Mouse (Mus musculus) C2C12 (cell line): Measurements from ENCODE around the gene Vmn2r24. TPM values are rescaled to one million over a fixed set of nuclear protein-coding genes. Genes with fewer than 3 reads are reported as not detected.
"Not testable (repeated sequence)": the region's sequence is repeated elsewhere in the genome, so short reads cannot be mapped to it uniquely, and the experiment has no call there.

ENCODE experiments used
- H3K27me3 ChIP-seq: one replicate; pipeline ENCODE4 v1.6.1; 2011; ENCODE audit not compliant: control insufficient read depth, insufficient read depth, insufficient read length
- H3K36me3 ChIP-seq: one replicate; pipeline ENCODE4 v1.6.1; 2011; ENCODE audit not compliant: control insufficient read depth, insufficient read depth
- H3K4me3 ChIP-seq: one replicate; pipeline ENCODE4 v1.5.1; 2011; ENCODE audit warnings: mild to moderate bottlenecking, control low read depth; ENCODE audit not compliant: poor library complexity, insufficient read depth, severe bottlenecking
- H3K79me2 ChIP-seq: one replicate; pipeline ENCODE4 v1.6.1; 2011; ENCODE audit not compliant: control insufficient read depth, insufficient read depth
- H3K79me3 ChIP-seq: one replicate; pipeline ENCODE4 v1.6.1; 2011; ENCODE audit warnings: low read depth, control low read depth
- H3ac ChIP-seq: one replicate; pipeline ENCODE3; 2011; ENCODE audit warnings: low read depth; ENCODE audit not compliant: control insufficient read depth, insufficient read length
- CEBPB ChIP-seq: IDR thresholded peaks from one replicate; pipeline ENCODE4 v1.6.1; 2011; ENCODE audit warnings: low read depth, mild to moderate bottlenecking, control low read depth, moderate library complexity
- CTCF ChIP-seq: IDR thresholded peaks from one replicate; pipeline ENCODE4 v1.5.1; 2011; ENCODE audit not compliant: control insufficient read depth, insufficient read depth, insufficient read length
- FOSL1 ChIP-seq: IDR thresholded peaks from one replicate; pipeline ENCODE4 v1.8.0; 2011; ENCODE audit warnings: mild to moderate bottlenecking, low read length; ENCODE audit not compliant: poor library complexity, insufficient read depth, severe bottlenecking
- MAX ChIP-seq: IDR thresholded peaks from one replicate; pipeline ENCODE4 v1.6.1; 2011; ENCODE audit warnings: mild to moderate bottlenecking, control low read depth
- MYOD1 ChIP-seq: IDR thresholded peaks from one replicate; pipeline ENCODE4 v1.6.1; 2011; ENCODE audit warnings: low read depth; ENCODE audit not compliant: control insufficient read depth, insufficient read length
- MYOG ChIP-seq: IDR thresholded peaks from one replicate; pipeline ENCODE4 v1.6.1; 2011; ENCODE audit not compliant: control insufficient read depth, insufficient read length; ENCODE audit errors: extremely low read depth
- USF1 ChIP-seq: IDR thresholded peaks from one replicate; pipeline ENCODE4 v1.6.1; 2011; ENCODE audit warnings: low read depth, mild to moderate bottlenecking, control low read depth, moderate library complexity
- long read RNA-seq, 2 experiments: library from polyadenylated mRNA; unstranded; transcript quantifications; one replicate each; pipeline ENCODE4 v2.0.0; 2019 to 2020
- polyA plus RNA-seq: library from polyadenylated mRNA; unstranded; fragments of >200 nt; fragmentation: generic; extraction: Trizol; gene quantifications from one replicate; pipeline ENCODE4 v1.2.1, GENCODE M21; 2012; ENCODE audit warnings: missing spikeins

The Vmn2r24 gene
- under 0.01 TPM for polyA plus RNA-seq
- long read RNA-seq, experiment 1: 0 reads
- long read RNA-seq, experiment 2: 0 reads

- Histone ChIP-seq H3K27me3 (no peaks in the 10 kb centered on the region), H3K4me3 (no peak within 1 kb of the TSS), H3ac (no peak within 1 kb of the TSS), H3K79me2 (no peaks in the 10 kb centered on the region), H3K79me3 (no peaks in the 10 kb centered on the region), H3K36me3 (no peaks in the 10 kb centered on the region)
- TF ChIP-seq CTCF: no peak
- no peak for TF ChIP-seq CEBPB
- no peak for TF ChIP-seq FOSL1
- TF ChIP-seq MYOD1: no peak
- no peak for TF ChIP-seq MYOG
- no peak for TF ChIP-seq MAX
- TF ChIP-seq USF1: no peak
These were observed at the start of gene Vmn2r24 for GRCm38 (mm10) chr6:123778579-123778978. Gene Vmn2r24 (plus strand): TSS chr6:123778879.

- TF ChIP-seq FOSL1 (no peak), USF1 (no peak), MYOD1 (no peak), MYOG (no peak), CEBPB (no peak), CTCF (no peak)
- Histone ChIP-seq H3K79me2 (no peaks in the 10 kb centered on the region), H3K27me3 (no peaks in the 10 kb centered on the region), H3K79me3 (no peaks in the 10 kb centered on the region), H3K4me3 (no peak overlapping the region), H3ac (no peak overlapping the region), H3K36me3 (no peaks in the 10 kb centered on the region)
These were observed 8.6 kb upstream of the Vmn2r24 start for GRCm38 (mm10) chr6:123770031-123770430.

GRCm38 (mm10) chr6:123784857-123785256, 6.2 kb downstream of the Vmn2r24 start:
- H3K79me2 ChIP-seq: no peaks in the 10 kb centered on the region
- H3K36me3 ChIP-seq: no peaks in the 10 kb centered on the region
- no peaks in the 10 kb centered on the region for H3K27me3 ChIP-seq
- H3ac ChIP-seq: no peak overlapping the region
- no peaks in the 10 kb centered on the region for H3K79me3 ChIP-seq
- no peak overlapping the region for H3K4me3 ChIP-seq
- TF ChIP-seq FOSL1 (no peak), MAX (no peak), MYOG (no peak), CEBPB (no peak), USF1 (no peak), MYOD1 (no peak), CTCF (no peak)

GRCm38 (mm10) chr6:123793746-123794145, 15.1 kb downstream of the Vmn2r24 start:
- H3K4me3 ChIP-seq: no peak overlapping the region
- no peaks in the 10 kb centered on the region for H3K79me2 ChIP-seq
- no peak for TF ChIP-seq CTCF
- TF ChIP-seq FOSL1: no peak
- no peak for TF ChIP-seq USF1
- no peak for TF ChIP-seq MYOG
- TF ChIP-seq CEBPB: no peak
- TF ChIP-seq MAX: no peak
- no peak for TF ChIP-seq MYOD1
- H3K79me3 ChIP-seq: no peaks in the 10 kb centered on the region
- H3ac ChIP-seq: no peak overlapping the region
- H3K36me3 ChIP-seq: no peaks in the 10 kb centered on the region
- H3K27me3 ChIP-seq: no peaks in the 10 kb centered on the region

GRCm38 (mm10) chr6:123810291-123810690, 31.6 kb downstream of the Vmn2r24 start:
- not testable (repeated sequence) for H3K79me2 ChIP-seq, H3ac ChIP-seq, H3K27me3 ChIP-seq, H3K36me3 ChIP-seq, H3K79me3 ChIP-seq, H3K4me3 ChIP-seq

GRCm38 (mm10) chr6:123819951-123820350, 41.3 kb downstream of the Vmn2r24 start:
- Histone ChIP-seq H3ac (no peak overlapping the region), H3K4me3 (no peak overlapping the region), H3K79me3 (no peaks in the 10 kb centered on the region), H3K27me3 (no peaks in the 10 kb centered on the region), H3K36me3 (no peaks in the 10 kb centered on the region), H3K79me2 (no peaks in the 10 kb centered on the region)
- no peak for TF ChIP-seq MYOG
- no peak for TF ChIP-seq USF1
- no peak for TF ChIP-seq CEBPB
- no peak for TF ChIP-seq MAX

- H3K79me2 ChIP-seq, H3ac ChIP-seq, H3K4me3 ChIP-seq, H3K27me3 ChIP-seq, H3K36me3 ChIP-seq, H3K79me3 ChIP-seq: not testable (repeated sequence)
These were observed 74.7 kb downstream of the Vmn2r24 start, which contains the start of gene Vmn2r25 for GRCm38 (mm10) chr6:123853363-123853762. Gene Vmn2r25 (minus strand): TSS chr6:123853463.

Other genes starting within 250 kb of the Vmn2r24 start
- not detected for gene Vmn2r21, start 245.5 kb upstream of the Vmn2r24 start, polyA plus RNA-seq
- not detected for gene Vmn2r22, start 128.2 kb upstream of the Vmn2r24 start, polyA plus RNA-seq
- gene Vmn2r23, start 76.2 kb upstream of the Vmn2r24 start, polyA plus RNA-seq: not detected
- not detected for gene Vmn2r25, start 74.6 kb downstream of the Vmn2r24 start, polyA plus RNA-seq
- not detected for gene Vmn2r26, start 245.7 kb downstream of the Vmn2r24 start, polyA plus RNA-seq